Mouse (Mus musculus): Measurements from ENCODE around the gene Olfr198. TPM values are rescaled to one million over a fixed set of nuclear protein-coding genes. Genes with fewer than 3 reads are reported as not detected.
"Not testable (repeated sequence)": the region's sequence is repeated elsewhere in the genome, so short reads cannot be mapped to it uniquely, and the experiment has no call there.

Gene Olfr198
- not detected for total RNA-seq (2021)
- long read RNA-seq, experiment 1, result 0 reads
- long read RNA-seq, experiment 2, result 0 reads

DNA sequence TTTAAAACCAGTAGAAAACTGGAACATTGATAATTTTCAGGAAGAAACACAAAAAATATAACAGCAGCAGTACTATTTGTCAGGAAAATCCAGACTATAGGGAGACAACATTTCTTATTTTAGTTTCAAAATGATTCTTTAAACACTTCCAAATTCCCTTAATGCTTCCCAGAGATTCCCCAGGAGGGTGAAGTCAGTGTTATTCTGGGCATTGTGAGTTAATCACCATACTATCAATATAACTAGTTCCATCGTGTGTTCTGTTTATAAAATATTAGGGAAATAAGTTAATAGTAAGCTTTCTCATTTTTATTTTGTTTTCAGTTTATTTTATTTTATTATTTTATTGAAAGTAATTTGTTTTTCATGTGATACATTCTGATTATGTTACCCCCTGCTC, at the start of gene Olfr198:
TSS of gene Olfr198 (minus strand) at position 101 of the 400 bp plus-strand sequence.
- DNase-seq (ENCODE audit: low spot score in 2 of 2), result not testable (repeated sequence)

DNA sequence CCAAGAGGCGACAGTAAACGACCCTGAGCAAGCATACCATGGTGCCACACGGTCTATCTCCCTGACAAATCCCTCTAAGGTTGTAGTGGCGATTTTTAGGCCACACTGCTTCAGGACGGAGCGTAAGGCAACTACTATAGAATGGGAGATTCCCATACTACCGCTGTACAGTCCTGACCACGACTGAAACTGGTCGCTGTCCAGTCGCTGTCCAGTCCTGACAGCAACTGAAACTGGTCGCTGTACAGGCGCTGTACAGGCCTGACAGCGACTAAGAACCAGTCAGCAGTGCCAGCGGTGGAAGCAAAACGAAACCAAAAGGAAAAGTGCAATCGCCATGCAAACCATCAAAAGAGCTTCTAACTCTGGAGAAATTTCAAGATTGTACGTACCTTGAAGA, 46.4 kb upstream of the Olfr198 start:
- DNase-seq (ENCODE audit: low spot score in 2 of 2), result no peak

DNA sequence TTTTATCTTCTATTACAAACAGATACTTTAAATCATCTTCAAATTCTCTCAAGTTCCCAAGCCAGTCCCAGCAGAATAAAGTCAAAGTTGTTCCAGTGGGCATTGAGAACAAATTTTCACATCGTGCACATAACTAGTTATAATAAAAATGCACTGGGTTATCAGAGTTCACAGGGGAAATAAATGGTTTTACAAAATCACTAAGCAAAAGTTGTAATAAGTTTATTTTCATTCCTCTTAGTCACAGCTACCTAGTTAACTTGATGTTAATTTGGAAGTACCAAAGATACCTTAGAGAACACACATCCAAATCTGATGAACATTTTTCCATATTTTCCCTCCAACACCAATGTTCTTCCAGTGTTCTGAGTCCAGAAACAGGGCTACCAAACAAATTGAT, 16.3 kb upstream of the Olfr198 start, which contains the start of gene Olfr199:
TSS of gene Olfr199 (minus strand) at position 101 of the 400 bp plus-strand sequence.
- not testable (repeated sequence) for DNase-seq (ENCODE audit: low spot score in 2 of 2)

DNA sequence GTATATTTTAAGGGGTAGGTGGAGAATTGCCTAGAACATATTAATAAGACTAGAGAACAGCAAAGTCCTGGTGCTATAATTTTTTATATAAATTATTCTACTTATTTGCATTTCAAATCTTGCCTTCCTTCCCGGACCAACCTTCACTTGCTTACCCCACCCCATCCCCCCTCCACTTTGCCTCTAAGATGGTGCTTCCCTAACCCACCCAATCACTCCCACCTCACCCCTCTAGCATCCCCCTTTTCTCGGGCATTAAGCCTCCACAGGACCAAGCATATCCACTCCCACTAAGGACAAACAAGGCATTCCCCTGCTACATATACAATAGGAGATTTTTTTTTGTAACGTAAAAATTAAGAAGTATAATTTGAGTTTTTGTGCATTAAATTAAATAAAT, 14.5 kb upstream of the Olfr198 start:
- DNase-seq (ENCODE audit: low spot score in 2 of 2), result not testable (repeated sequence)

DNA sequence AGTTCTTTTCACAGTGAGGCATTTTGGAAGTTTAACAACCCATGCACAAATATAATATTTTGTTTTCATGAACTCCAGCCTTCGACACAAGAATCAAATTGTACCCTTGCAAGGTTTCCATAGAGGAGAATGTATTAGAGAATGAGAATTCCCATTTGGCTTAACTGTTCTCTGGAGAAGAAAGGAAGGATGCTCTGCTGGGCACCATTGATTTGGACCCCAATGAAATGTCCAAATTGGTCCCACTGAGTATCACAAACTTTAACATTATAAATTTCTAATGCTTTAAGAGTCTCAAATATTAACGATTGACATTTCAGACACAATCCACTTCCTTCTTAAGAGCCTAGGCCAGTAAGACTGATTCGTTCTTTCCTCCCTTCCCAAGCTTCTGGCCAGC, 33.0 kb downstream of the Olfr198 start, which contains the start of gene Olfr196:
TSS of gene Olfr196 (minus strand) at position 101 of the 400 bp plus-strand sequence.
- no peak for DNase-seq (ENCODE audit: low spot score in 2 of 2)

DNA sequence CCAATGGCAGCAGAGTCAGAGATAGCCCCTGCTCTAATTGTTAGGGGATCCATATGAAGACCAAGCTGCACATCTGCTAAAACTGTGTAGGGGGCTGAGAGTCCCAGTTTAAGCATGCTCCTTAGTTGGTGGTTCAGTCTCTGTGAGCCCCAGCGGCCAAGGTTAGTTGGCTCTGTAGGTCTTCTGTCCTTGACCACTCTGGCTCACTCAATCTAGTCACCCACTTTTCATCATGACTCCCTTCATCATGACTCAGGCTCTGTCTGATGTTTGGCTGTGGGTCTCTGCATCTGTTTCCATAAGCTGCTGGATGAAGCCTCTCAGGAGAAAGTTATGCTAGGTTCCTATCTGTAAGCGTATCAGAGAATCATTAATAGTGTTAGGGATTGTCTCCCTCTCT, 51.3 kb downstream of the Olfr198 start:
- DNase-seq (ENCODE audit: low spot score in 2 of 2), result no peak

Other genes starting within 250 kb of the Olfr198 start
- gene Olfr183, start 208.2 kb downstream of the Olfr198 start, total RNA-seq (2021), result not detected
- not detected for gene Olfr186, start 173.2 kb downstream of the Olfr198 start, total RNA-seq (2021)
- gene Olfr187, start 163.8 kb downstream of the Olfr198 start, total RNA-seq (2021), result not detected
- not detected for gene Olfr190, start 125.5 kb downstream of the Olfr198 start, total RNA-seq (2021)
- gene Olfr191, start 113.7 kb downstream of the Olfr198 start, total RNA-seq (2021), result not detected
- not detected for gene Olfr193, start 91.7 kb downstream of the Olfr198 start, total RNA-seq (2021)
- gene Olfr194, start 82.5 kb downstream of the Olfr198 start, total RNA-seq (2021), result not detected
- not detected for gene Olfr195, start 56.5 kb downstream of the Olfr198 start, total RNA-seq (2021)
- gene Olfr196, start 33.1 kb downstream of the Olfr198 start, total RNA-seq (2021), result not detected
- gene Olfr199, start 16.2 kb upstream of the Olfr198 start, total RNA-seq (2021), result not detected
- not detected for gene Olfr201, start 69.1 kb upstream of the Olfr198 start, total RNA-seq (2021)
- gene Olfr202, start 83.3 kb upstream of the Olfr198 start, total RNA-seq (2021), result not detected
- gene Olfr203, start 95.3 kb upstream of the Olfr198 start, total RNA-seq (2021), result not detected
- gene Olfr204, start 114.7 kb upstream of the Olfr198 start, total RNA-seq (2021), result not detected
- not detected for gene Olfr205, start 127.6 kb upstream of the Olfr198 start, total RNA-seq (2021)
- gene Olfr206, start 145.7 kb upstream of the Olfr198 start, total RNA-seq (2021), result not detected
- not detected for gene Olfr209, start 160.5 kb upstream of the Olfr198 start, total RNA-seq (2021)
- gene Gabrr3, start 203.8 kb upstream of the Olfr198 start, total RNA-seq (2021), result under 1 TPM; 0.12 to 0.16 TPM

All from left cerebral cortex, adult 18-20 months (tissue).